Mouse (Mus musculus) olfactory bulb, adult 2 months (tissue): Measurements from ENCODE around the gene Slco1a1.

ENCODE experiments used
- CTCF ChIP-seq: fragments of 200-500 bp; IDR thresholded peaks from 2 replicates; pipeline ENCODE4 v1.5.1; 2012; ENCODE audit warnings: low read depth, mild to moderate bottlenecking, low read length, moderate library complexity; ENCODE audit not compliant: insufficient read depth
- POLR2A ChIP-seq: fragments of 200-500 bp; IDR thresholded peaks from 2 replicates; pipeline ENCODE4 v1.6.1; 2012; ENCODE audit warnings: mild to moderate bottlenecking, low read depth, low read length, moderate library complexity; ENCODE audit not compliant: insufficient read depth

DNA sequence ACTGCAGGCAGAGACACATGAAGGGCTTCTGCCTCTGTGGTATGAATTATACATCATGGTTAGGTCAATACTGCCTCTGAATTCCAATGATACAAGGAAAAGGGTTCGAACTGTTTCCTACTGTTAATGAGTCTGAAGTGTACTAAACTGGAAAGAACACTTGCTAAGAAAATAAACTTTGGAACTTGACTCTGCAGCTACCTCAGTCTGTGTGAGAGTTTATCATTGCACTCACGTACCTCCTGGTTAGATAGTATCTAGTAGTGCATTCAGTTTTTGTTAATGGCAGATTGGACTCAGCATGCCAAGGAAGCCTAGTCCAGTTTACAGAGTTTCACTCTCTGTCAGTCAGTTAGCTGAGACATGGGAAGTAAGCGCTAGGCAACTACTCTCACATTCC is 37.9 kb upstream of the Slco1a1 start:
- TF ChIP-seq CTCF: no peak
- TF ChIP-seq POLR2A: no peak
